8 mouse cellular contexts compared by ENCODE assay signal in the genomic region with DNA sequence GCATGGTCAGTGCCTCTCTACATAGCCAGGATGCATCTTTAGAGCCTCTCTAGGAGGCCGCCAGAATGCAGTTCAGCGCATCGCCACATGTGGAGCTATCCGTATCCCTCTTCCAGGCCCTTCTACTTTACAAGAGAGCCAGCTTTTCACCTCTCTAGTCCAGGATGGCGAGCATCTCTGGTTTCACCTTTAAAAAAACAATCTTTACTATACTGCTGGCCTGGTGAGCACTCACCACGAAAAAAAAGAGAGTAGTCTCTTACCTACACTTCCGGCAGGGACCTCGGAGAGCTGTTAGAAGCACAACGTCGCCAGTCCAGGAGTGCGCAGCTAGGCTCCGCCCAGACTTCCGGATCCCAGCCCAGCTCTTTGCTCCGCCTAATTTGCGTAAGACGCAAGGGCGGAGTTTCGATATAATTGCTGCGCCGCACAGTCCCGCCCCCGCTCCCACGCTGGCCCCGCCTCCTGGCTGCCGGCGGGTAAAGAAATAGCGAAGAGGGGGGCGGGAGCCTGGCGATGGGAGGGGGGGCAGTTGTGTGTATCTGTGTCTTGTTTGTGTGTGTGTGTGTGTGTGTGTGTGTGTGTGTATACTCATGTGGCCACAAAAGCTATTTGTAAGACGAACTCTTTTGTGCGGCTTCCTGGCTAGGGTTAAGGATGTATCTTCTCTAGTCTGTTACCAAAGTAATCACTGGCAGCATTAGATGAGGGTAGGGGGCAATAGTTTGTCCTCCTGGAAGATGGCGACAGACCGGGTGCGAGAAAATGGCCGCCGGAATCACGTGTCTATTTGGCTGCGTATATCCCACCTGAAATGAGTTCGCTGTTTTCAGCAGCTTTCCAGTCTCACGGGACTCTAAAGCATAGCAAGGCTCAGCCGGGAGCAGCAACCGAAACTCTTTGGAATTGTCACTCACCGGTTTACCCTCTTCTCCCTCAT. TPM values are rescaled to one million over a fixed set of nuclear protein-coding genes. Genes with fewer than 3 reads are reported as not detected.
DNase-seq lines count a peak whose midpoint lies in the region; ATAC-seq lines count a peak whose summit lies in the region.

A gene (minus strand): TSS at position 385 of the 940 bp plus-strand sequence.

- no peaks in the 10 kb centered on the region for H3K27me3 ChIP-seq in heart, embryonic 13.5 days (replicated peaks)
- H3K27me3 ChIP-seq in liver, embryonic 12.5 days (replicated peaks) = no peaks in the 10 kb centered on the region
- no peaks in the 10 kb centered on the region for H3K27me3 ChIP-seq in stomach, embryonic 15.5 days (replicated peaks)

- peak within 1 kb of the TSS; percentile 74 for H3K9ac ChIP-seq in heart, embryonic 13.5 days
- peak within 1 kb of the TSS; percentile 57 for H3K9ac ChIP-seq in liver, embryonic 12.5 days
- H3K9ac ChIP-seq in stomach, embryonic 15.5 days = no peak within 1 kb of the TSS

- H3K27ac ChIP-seq in brown adipose tissue, adult 24 weeks (replicated peaks; ENCODE audit: low read depth, low read length) = peak within 1 kb of the TSS; percentile 55; the same call in 1 of the 2 replicates
- H3K27ac ChIP-seq in heart, embryonic 13.5 days (replicated peaks) = peak within 1 kb of the TSS; percentile 76
- H3K27ac ChIP-seq in liver, embryonic 12.5 days = peak within 1 kb of the TSS; percentile 61
- H3K27ac ChIP-seq in stomach, embryonic 15.5 days = peak within 1 kb of the TSS; percentile 61

- peak; percentile 95 for DNase-seq in CD4-positive, CD25-positive, alpha-beta regulatory T cell, adult 2 months (ENCODE audit: low read depth, low spot score)
- peak; percentile 18 for DNase-seq in fat pad, adult 2 months (ENCODE audit: extremely low read depth, low read depth, low spot score)
- DNase-seq in kidney, postnatal 10 days = peak; percentile 93
- DNase-seq in natural killer cell, adult 2 months (ENCODE audit: low spot score in 2 of 2) = peak; percentile 87 to 90

- 15% methylated on average over 43 of the region's 43 CpGs for WGBS in heart, embryonic 13.5 days
- WGBS in liver, embryonic 12.5 days (ENCODE audit: insufficient replicate concordance) = 10% methylated on average over 42 of the region's 43 CpGs
- WGBS in stomach, embryonic 15.5 days = 19% methylated on average over 43 of the region's 43 CpGs

- peak; percentile 93 for ATAC-seq in heart, embryonic 13.5 days (ENCODE audit: extremely low read depth, insufficient number of reproducible peaks, low FRiP score, low TSS enrichment)
- peak; percentile 97 for ATAC-seq in liver, embryonic 12.5 days
- ATAC-seq in stomach, embryonic 15.5 days (ENCODE audit: insufficient read depth, low FRiP score, low read depth) = peak; percentile 97

- no peaks in the 10 kb centered on the region for H3K4me1 ChIP-seq in brown adipose tissue, adult 24 weeks (ENCODE audit: control insufficient read depth, insufficient read depth, insufficient read length, low read length)
- peaks cover 6% of the 10 kb centered on the region for H3K4me1 ChIP-seq in heart, embryonic 13.5 days
- peaks cover 22% of the 10 kb centered on the region for H3K4me1 ChIP-seq in liver, embryonic 12.5 days
- H3K4me1 ChIP-seq in stomach, embryonic 15.5 days = no peaks in the 10 kb centered on the region

- H3K4me3 ChIP-seq in brown adipose tissue, adult 24 weeks (ENCODE audit: insufficient read depth, low read depth, low read length) = peak within 1 kb of the TSS; percentile 77
- peak within 1 kb of the TSS; percentile 59 for H3K4me3 ChIP-seq in heart, embryonic 13.5 days
- H3K4me3 ChIP-seq in liver, embryonic 12.5 days = peak within 1 kb of the TSS; percentile 63
- peak within 1 kb of the TSS; percentile 49 for H3K4me3 ChIP-seq in stomach, embryonic 15.5 days (replicated peaks)

- H3K9me3 ChIP-seq in heart, embryonic 13.5 days = no peaks in the 10 kb centered on the region
- no peaks in the 10 kb centered on the region for H3K9me3 ChIP-seq in liver, embryonic 12.5 days (replicated peaks)
- no peaks in the 10 kb centered on the region for H3K9me3 ChIP-seq in stomach, embryonic 15.5 days

- peaks cover 16% of the 10 kb centered on the region for H3K36me3 ChIP-seq in heart, embryonic 13.5 days
- H3K36me3 ChIP-seq in liver, embryonic 12.5 days = peaks cover 10% of the 10 kb centered on the region; the same call in 1 of the 2 replicates
- H3K36me3 ChIP-seq in stomach, embryonic 15.5 days = no peaks in the 10 kb centered on the region

- H3K4me2 ChIP-seq in heart, embryonic 13.5 days = peak within 1 kb of the TSS; percentile 71
- H3K4me2 ChIP-seq in liver, embryonic 12.5 days = peak within 1 kb of the TSS; percentile 68
- H3K4me2 ChIP-seq in stomach, embryonic 15.5 days = peak within 1 kb of the TSS; percentile 49

RNA-seq across cellular contexts. Expression of the gene that starts here (rescaled TPM):
- 9.8 and 10.3 TPM in 2 replicates for polyA plus RNA-seq in brown adipose tissue, adult 24 weeks (2012; ENCODE audit: insufficient read depth, insufficient read length, missing spikeins)
- 22.4 and 23.3 TPM in 2 replicates for polyA plus RNA-seq in heart, embryonic 13.5 days (2015; fragmentation: Nextera tagmentation; extraction: Ambion mirVana)
- polyA plus RNA-seq in liver, embryonic 12.5 days (2016; fragmentation: Nextera tagmentation; extraction: Ambion mirVana) = 21.2 and 21.3 TPM in 2 replicates
- polyA plus RNA-seq in stomach, embryonic 15.5 days (2015; fragmentation: Nextera tagmentation; extraction: Ambion mirVana) = 26.8 and 29.4 TPM in 2 replicates

Comparison
In these comparisons a context has a peak if more than half of its experiments do, and no peak if none do; other contexts are left out.
1. Peak in every context shown above with its lines: DNase-seq, ATAC-seq, H3K4me3 ChIP-seq and H3K27ac ChIP-seq.
2. DNase-seq: peak in every context shown above with its lines; median percentile 95 in CD4-positive, CD25-positive, alpha-beta regulatory T cell, adult 2 months; 93 in kidney, postnatal 10 days; 88 in natural killer cell, adult 2 months; 18 in fat pad, adult 2 months.